Mouse (Mus musculus): ENCODE data around the gene Nova2. TPM values are rescaled to one million over a fixed set of nuclear protein-coding genes. Genes with fewer than 3 reads are reported as not detected.

Gene Nova2
- polyA plus RNA-seq (2012; fragmentation: generic; extraction: Trizol) = 0.06 TPM

- no peak within 1 kb of the TSS for H3K4me3 ChIP-seq
- TF ChIP-seq MYOD1 (IDR thresholded peaks at IDR 0.05; ENCODE audit: control insufficient read depth in 1 of 3, insufficient read length in 2 of 3, low read depth in 2 of 3) (no peak), POLR2A (IDR thresholded peaks at IDR 0.05; ENCODE audit: insufficient read length, low read depth) (no peak), MYOG (IDR thresholded peaks at IDR 0.05; ENCODE audit: control insufficient read depth in 1 of 3, insufficient read depth in 1 of 3, insufficient read length in 2 of 3, low read depth in 2 of 3) (no peak), E2F4 (IDR thresholded peaks at IDR 0.05; ENCODE audit: insufficient read depth) (no peak), SRF (IDR thresholded peaks at IDR 0.05; ENCODE audit: control insufficient read depth, insufficient read length, low read depth) (no peak), USF1 (IDR thresholded peaks at IDR 0.05; ENCODE audit: low read depth) (no peak), TCF3 (IDR thresholded peaks at IDR 0.05; ENCODE audit: insufficient read length, low read depth) (no peak), POLR2AphosphoS2 (IDR thresholded peaks at IDR 0.05; ENCODE audit: insufficient read length, low read depth) (no peak), CEBPB (IDR thresholded peaks at IDR 0.05; ENCODE audit: insufficient read depth, poor library complexity, severe bottlenecking) (no peak)
- H3K27me3 ChIP-seq (ENCODE audit: control insufficient read depth, insufficient read depth, insufficient read length) = peaks cover 21% of the 10 kb centered on the region
- H3K4me2 ChIP-seq (ENCODE audit: low read depth) = peak within 1 kb of the TSS; percentile 38
- no peak within 1 kb of the TSS for H3ac ChIP-seq (ENCODE audit: control insufficient read depth, insufficient read length)
- H3K79me2 ChIP-seq (ENCODE audit: control insufficient read depth, insufficient read depth) = no peaks in the 10 kb centered on the region
- no peaks in the 10 kb centered on the region for H3K36me3 ChIP-seq (ENCODE audit: control insufficient read depth, insufficient read depth)
Observed at GRCm38 (mm10) chr7:18925162-18925938, at the start of gene Nova2. Nova2 (plus strand) TSS chr7:18925888.

- Histone ChIP-seq H3ac (ENCODE audit: control insufficient read depth, insufficient read length) (no peak overlapping the region), H3K4me3 (no peak overlapping the region), H3K79me2 (ENCODE audit: control insufficient read depth, insufficient read depth) (no peaks in the 10 kb centered on the region), H3K27me3 (ENCODE audit: control insufficient read depth, insufficient read depth, insufficient read length) (no peaks in the 10 kb centered on the region), H3K4me2 (ENCODE audit: low read depth) (no peak overlapping the region), H3K36me3 (ENCODE audit: control insufficient read depth, insufficient read depth) (no peaks in the 10 kb centered on the region)
- no peak for TF ChIP-seq MAX (IDR thresholded peaks at IDR 0.05; ENCODE audit: low read depth)
- no peak for TF ChIP-seq MYOD1 (IDR thresholded peaks at IDR 0.05; ENCODE audit: control insufficient read depth in 1 of 3, insufficient read length in 2 of 3, low read depth in 2 of 3)
- TF ChIP-seq CEBPB (IDR thresholded peaks at IDR 0.05; ENCODE audit: insufficient read depth, poor library complexity, severe bottlenecking) = no peak
- TF ChIP-seq E2F4 (IDR thresholded peaks at IDR 0.05; ENCODE audit: insufficient read depth) = no peak
- no peak for TF ChIP-seq TCF3 (IDR thresholded peaks at IDR 0.05; ENCODE audit: insufficient read length, low read depth)
- no peak for TF ChIP-seq TCF12 (IDR thresholded peaks at IDR 0.05; ENCODE audit: insufficient read depth, poor library complexity, severe bottlenecking)
Observed at GRCm38 (mm10) chr7:18878691-18879090, 47.0 kb upstream of the Nova2 start.

DNA sequence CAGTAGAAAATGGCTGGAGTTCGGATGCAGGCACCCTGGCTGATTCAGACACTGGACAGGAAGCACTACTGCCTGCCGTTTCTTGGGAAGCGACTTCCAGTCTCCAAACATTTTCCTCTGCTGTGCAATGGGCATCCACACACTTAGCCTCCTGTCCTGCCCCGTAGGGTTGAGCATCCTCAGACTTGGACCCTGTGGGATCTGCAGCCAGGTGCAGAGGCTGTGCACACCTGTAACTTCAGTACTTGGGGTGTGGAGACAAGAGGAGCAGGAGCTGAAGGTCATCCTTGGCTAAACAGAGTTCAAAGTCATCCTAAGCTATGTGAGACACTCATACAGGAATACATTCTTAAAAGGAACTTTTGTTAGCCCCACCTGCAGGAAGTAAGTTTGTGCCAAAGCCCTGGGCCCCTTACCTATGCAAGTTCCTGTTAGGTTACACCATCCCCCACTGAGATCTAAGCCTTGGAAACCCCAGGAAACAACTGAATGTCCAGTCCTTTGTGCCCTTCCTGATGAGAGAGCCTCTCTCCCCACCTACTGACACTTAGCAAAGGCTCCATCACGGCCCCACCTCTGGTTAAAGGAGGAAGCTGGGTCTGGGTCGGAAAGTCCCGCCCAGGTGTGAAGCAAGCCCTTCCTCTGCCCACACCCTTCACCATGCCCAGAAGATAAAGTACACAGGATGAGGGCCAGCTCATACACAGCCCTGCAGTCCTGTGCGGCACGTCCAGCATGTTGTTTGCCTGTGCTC lies 41.5 kb upstream of the Nova2 start:
- Histone ChIP-seq H3K4me3 (no peak overlapping the region), H3ac (ENCODE audit: control insufficient read depth, insufficient read length) (no peak overlapping the region)

DNA sequence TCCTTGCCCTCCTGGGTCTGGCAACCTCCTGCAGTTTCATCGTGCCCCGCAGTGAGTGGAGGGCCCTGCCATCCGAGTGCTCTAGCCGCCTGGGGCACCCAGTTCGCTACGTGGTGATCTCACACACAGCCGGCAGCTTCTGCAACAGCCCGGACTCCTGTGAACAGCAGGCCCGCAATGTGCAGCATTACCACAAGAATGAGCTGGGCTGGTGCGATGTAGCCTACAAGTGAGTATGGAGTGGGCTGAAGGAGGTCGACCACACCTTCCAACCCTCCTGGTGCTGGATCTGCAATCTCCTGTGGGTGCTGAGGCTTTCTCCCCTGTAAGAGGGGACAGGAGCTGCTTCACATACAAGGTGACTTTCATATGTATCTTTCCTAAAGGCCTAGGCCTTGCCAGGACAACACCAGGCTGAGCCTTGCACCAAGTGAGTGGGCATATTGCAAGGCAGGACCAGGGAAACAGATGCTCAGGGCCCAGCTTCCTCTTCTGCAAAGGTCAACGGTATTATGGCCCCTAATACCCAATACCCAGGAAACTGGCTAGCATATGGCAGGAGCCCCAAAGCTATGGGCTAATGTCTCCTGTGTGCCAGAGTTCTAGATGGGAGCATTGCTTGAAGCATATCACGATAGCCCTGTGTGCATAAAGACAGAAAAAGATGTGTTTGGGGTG lies 40.8 kb upstream of the Nova2 start:
- Histone ChIP-seq H3K36me3 (ENCODE audit: control insufficient read depth, insufficient read depth) (no peaks in the 10 kb centered on the region), H3K4me2 (ENCODE audit: low read depth) (no peak overlapping the region), H3K4me3 (no peak overlapping the region), H3K79me2 (ENCODE audit: control insufficient read depth, insufficient read depth) (no peaks in the 10 kb centered on the region), H3K27me3 (ENCODE audit: control insufficient read depth, insufficient read depth, insufficient read length) (no peaks in the 10 kb centered on the region), H3ac (ENCODE audit: control insufficient read depth, insufficient read length) (no peak overlapping the region)
- TF ChIP-seq REST (IDR thresholded peaks at IDR 0.05; ENCODE audit: insufficient read depth, insufficient read length) = no peak
- no peak for TF ChIP-seq MYOD1 (IDR thresholded peaks at IDR 0.05; ENCODE audit: control insufficient read depth in 1 of 3, insufficient read length in 2 of 3, low read depth in 2 of 3)
- no peak for TF ChIP-seq MAX (IDR thresholded peaks at IDR 0.05; ENCODE audit: low read depth)
- no peak for TF ChIP-seq CEBPB (IDR thresholded peaks at IDR 0.05; ENCODE audit: insufficient read depth, poor library complexity, severe bottlenecking)
- TF ChIP-seq E2F4 (IDR thresholded peaks at IDR 0.05; ENCODE audit: insufficient read depth) = no peak
- TF ChIP-seq SRF (IDR thresholded peaks at IDR 0.05; ENCODE audit: control insufficient read depth, insufficient read length, low read depth) = no peak
- no peak for TF ChIP-seq USF1 (IDR thresholded peaks at IDR 0.05; ENCODE audit: low read depth)
- no peak for TF ChIP-seq TCF3 (IDR thresholded peaks at IDR 0.05; ENCODE audit: insufficient read length, low read depth)
- no peak for TF ChIP-seq MYOG (IDR thresholded peaks at IDR 0.05; ENCODE audit: control insufficient read depth in 1 of 3, insufficient read depth in 1 of 3, insufficient read length in 2 of 3, low read depth in 2 of 3)
- no peak for TF ChIP-seq POLR2AphosphoS2 (IDR thresholded peaks at IDR 0.05; ENCODE audit: insufficient read length, low read depth)
- no peak for TF ChIP-seq POLR2A (IDR thresholded peaks at IDR 0.05; ENCODE audit: insufficient read length, low read depth)

More for the DNA sequence above, 41.5 kb upstream of the Nova2 start:
- Histone ChIP-seq H3K4me2 (ENCODE audit: low read depth) (no peak overlapping the region), H3K36me3 (ENCODE audit: control insufficient read depth, insufficient read depth) (no peaks in the 10 kb centered on the region), H3K27me3 (ENCODE audit: control insufficient read depth, insufficient read depth, insufficient read length) (no peaks in the 10 kb centered on the region), H3K79me2 (ENCODE audit: control insufficient read depth, insufficient read depth) (no peaks in the 10 kb centered on the region)
- TF ChIP-seq REST (IDR thresholded peaks at IDR 0.05; ENCODE audit: insufficient read depth, insufficient read length) (no peak), TCF3 (IDR thresholded peaks at IDR 0.05; ENCODE audit: insufficient read length, low read depth) (no peak), POLR2AphosphoS2 (IDR thresholded peaks at IDR 0.05; ENCODE audit: insufficient read length, low read depth) (no peak), MYOG (IDR thresholded peaks at IDR 0.05; ENCODE audit: control insufficient read depth in 1 of 3, insufficient read depth in 1 of 3, insufficient read length in 2 of 3, low read depth in 2 of 3) (no peak), MYOD1 (IDR thresholded peaks at IDR 0.05; ENCODE audit: control insufficient read depth in 1 of 3, insufficient read length in 2 of 3, low read depth in 2 of 3) (no peak), TCF12 (IDR thresholded peaks at IDR 0.05; ENCODE audit: insufficient read depth, poor library complexity, severe bottlenecking) (no peak), E2F4 (IDR thresholded peaks at IDR 0.05; ENCODE audit: insufficient read depth) (no peak), SRF (IDR thresholded peaks at IDR 0.05; ENCODE audit: control insufficient read depth, insufficient read length, low read depth) (no peak)
